Mouse (Mus musculus) MEL (cell line): ENCODE results near the gene Dnajc30.

ENCODE experiments used
- BHLHE40 ChIP-seq: IDR thresholded peaks from 2 replicates; pipeline ENCODE4 v1.6.1; 2012; ENCODE audit warnings: low read depth, mild to moderate bottlenecking, inconsistent platforms, low read length, improper control_type of control experiment, borderline replicate concordance
- CHD1 ChIP-seq: IDR thresholded peaks from 2 replicates; pipeline ENCODE4 v1.6.1; 2012; ENCODE audit warnings: low read depth, mild to moderate bottlenecking, inconsistent platforms, low read length, improper control_type of control experiment
- CTCF ChIP-seq, 3 experiments: IDR thresholded peaks in 2 of 3; conservative IDR thresholded peaks in 1 of 3; 2 replicates each; pipeline ENCODE4 v1.5.1; 2011 to 2012; ENCODE audit warnings: low read length in 3 of 3, low read depth in 2 of 3, mild to moderate bottlenecking in 2 of 3, improper control_type of control experiment in 1 of 3, inconsistent platforms in 1 of 3, mixed read lengths in 1 of 3, moderate library complexity in 1 of 3; ENCODE audit not compliant: control insufficient read depth in 1 of 3, insufficient read depth in 1 of 3, poor library complexity in 1 of 3, severe bottlenecking in 1 of 3
- ELF1 ChIP-seq: IDR thresholded peaks from 2 replicates; pipeline ENCODE4 v1.6.1; 2014; ENCODE audit warnings: low read depth, mild to moderate bottlenecking, inconsistent platforms, low read length, improper control_type of control experiment, moderate library complexity
- EP300 ChIP-seq, 2 experiments: IDR thresholded peaks; 2 replicates each; pipeline ENCODE4 v1.6.1; 2011; ENCODE audit warnings: improper control_type of control experiment in 2 of 2, low read length in 2 of 2, low read depth in 1 of 2, mild to moderate bottlenecking in 1 of 2
- KAT2A ChIP-seq: conservative IDR thresholded peaks from 2 replicates; pipeline ENCODE4 v1.6.1; 2012; ENCODE audit warnings: low read depth, low read length, improper control_type of control experiment, inconsistent platforms
- MAX ChIP-seq: IDR thresholded peaks from 2 replicates; pipeline ENCODE4 v1.6.1; 2011; ENCODE audit warnings: low read length, improper control_type of control experiment
- MAZ ChIP-seq: IDR thresholded peaks from 2 replicates; pipeline ENCODE4 v1.6.1; 2012; ENCODE audit warnings: low read depth, mild to moderate bottlenecking, inconsistent platforms, low read length, improper control_type of control experiment
- POLR2A ChIP-seq, 2 experiments: IDR thresholded peaks; 2 replicates each; pipeline ENCODE4 v1.6.1; 2011 to 2012; ENCODE audit warnings: low read length in 2 of 2, mild to moderate bottlenecking in 2 of 2, control low read depth in 1 of 2, improper control_type of control experiment in 1 of 2, low read depth in 1 of 2, moderate library complexity in 1 of 2; ENCODE audit not compliant: control insufficient read depth in 1 of 2, insufficient read depth in 1 of 2, poor library complexity in 1 of 2
- RAD21 ChIP-seq: IDR thresholded peaks from 2 replicates; pipeline ENCODE4 v1.6.1; 2011; ENCODE audit warnings: mild to moderate bottlenecking, low read depth, low read length, improper control_type of control experiment
- USF1 ChIP-seq: IDR thresholded peaks from 2 replicates; pipeline ENCODE4 v1.6.1; 2014; ENCODE audit warnings: low read depth, mild to moderate bottlenecking, inconsistent platforms, low read length, improper control_type of control experiment, moderate library complexity
- USF2 ChIP-seq, 2 experiments: IDR thresholded peaks; 2 replicates each; pipeline ENCODE4 v1.6.1; 2011 to 2012; ENCODE audit warnings: improper control_type of control experiment in 2 of 2, low read length in 2 of 2, borderline replicate concordance in 1 of 2, inconsistent platforms in 1 of 2, low read depth in 1 of 2, mild to moderate bottlenecking in 1 of 2; ENCODE audit not compliant: insufficient read depth in 1 of 2
- ZC3H11A ChIP-seq: IDR thresholded peaks from 2 replicates; pipeline ENCODE4 v1.6.1; 2012; ENCODE audit warnings: low read depth, mild to moderate bottlenecking, inconsistent platforms, low read length, improper control_type of control experiment

DNA sequence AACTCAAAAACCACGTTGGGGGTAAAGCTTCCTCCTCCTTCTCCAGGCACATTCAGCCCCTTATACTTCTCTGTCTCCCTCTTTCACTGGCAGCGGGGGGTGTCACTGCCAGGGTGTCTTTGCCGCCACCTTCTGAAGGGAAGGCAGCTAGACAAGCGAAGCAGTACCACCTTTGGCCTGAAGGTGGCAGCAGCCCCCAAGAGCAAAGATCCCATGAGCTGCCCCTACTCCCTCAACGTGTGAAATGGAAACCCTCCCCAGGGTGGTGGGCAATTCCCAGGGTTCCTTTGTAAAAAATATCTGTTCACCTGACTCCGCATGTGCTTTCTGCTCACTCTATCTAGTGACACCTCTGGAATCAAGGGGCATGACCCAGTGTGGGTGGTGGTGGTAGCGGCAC is 48.5 kb upstream of the Dnajc30 start:
- TF ChIP-seq KAT2A (no peak), ZC3H11A (peak; percentile 59), RAD21 (peak; percentile 88), CTCF (IDR thresholded peaks at IDR 0.05 in 2 of 3, conservative IDR thresholded peaks at IDR 0.05 in 1 of 3; ENCODE audit: control insufficient read depth in 1 of 3, insufficient read depth in 1 of 3, low read depth in 2 of 3, low read length in 3 of 3, poor library complexity in 1 of 3, severe bottlenecking in 1 of 3) (peak; percentile 97 to 98 (median 98)), POLR2A (IDR thresholded peaks at IDR 0.05; ENCODE audit: control insufficient read depth in 1 of 2, insufficient read depth in 1 of 2, low read depth in 1 of 2, low read length in 2 of 2, poor library complexity in 1 of 2) (no peak), CHD1 (no peak), MAZ (peak; percentile 79; the same call in 1 of the 2 replicates), MAX (no peak), EP300 (IDR thresholded peaks at IDR 0.05; ENCODE audit: low read depth in 1 of 2, low read length in 2 of 2) (no peak), USF2 (IDR thresholded peaks at IDR 0.05; ENCODE audit: borderline replicate concordance in 1 of 2, insufficient read depth in 1 of 2, low read depth in 1 of 2, low read length in 2 of 2) (no peak), USF1 (no peak), ELF1 (no peak), BHLHE40 (no peak)
